Mouse (Mus musculus): Measurements from ENCODE around the gene Ak9.
"Not testable (repeated sequence)": the region's sequence is repeated elsewhere in the genome, so short reads cannot be mapped to it uniquely, and the experiment has no call there.

Ak9 gene

GRCm38 (mm10) chr10:41332533-41333043 is 28.8 kb downstream of the Ak9 start:
- DNase-seq: no peak

GRCm38 (mm10) chr10:41341346-41341745 is 37.6 kb downstream of the Ak9 start:
- DNase-seq: no peak

- no peak for DNase-seq
These were observed 61.3 kb downstream of the Ak9 start for GRCm38 (mm10) chr10:41365086-41365485.

- no peak for DNase-seq
These were observed 76.7 kb downstream of the Ak9 start for GRCm38 (mm10) chr10:41380466-41380865.

- peak; percentile 17 to 51 for DNase-seq
These were observed 81.9 kb downstream of the Ak9 start for GRCm38 (mm10) chr10:41385506-41386221.

DNA sequence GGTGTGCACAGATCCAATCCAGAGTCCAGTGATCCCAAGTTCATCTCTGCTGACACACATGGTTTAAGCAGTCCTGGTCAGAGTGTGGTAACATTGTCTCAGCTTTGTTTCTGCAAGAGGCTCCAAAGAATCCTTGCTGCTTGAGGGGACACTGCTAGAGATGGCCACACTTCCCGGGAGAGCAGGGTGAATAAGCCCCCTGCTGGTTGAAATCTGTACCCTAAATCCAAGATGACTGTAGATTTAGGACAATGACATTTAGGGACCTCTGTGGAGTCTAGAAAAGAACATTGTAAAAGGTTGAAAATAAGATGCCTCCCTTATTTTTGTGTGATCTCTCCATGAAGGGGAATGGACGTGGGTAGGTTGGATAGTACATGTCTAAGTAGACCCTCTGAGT is 89.8 kb downstream of the Ak9 start:
- DNase-seq: no peak

GRCm38 (mm10) chr10:41401097-41401496 is 97.3 kb downstream of the Ak9 start:
- no peak for DNase-seq

- no peak for DNase-seq
These were observed 99.6 kb downstream of the Ak9 start for GRCm38 (mm10) chr10:41403364-41403763.

DNA sequence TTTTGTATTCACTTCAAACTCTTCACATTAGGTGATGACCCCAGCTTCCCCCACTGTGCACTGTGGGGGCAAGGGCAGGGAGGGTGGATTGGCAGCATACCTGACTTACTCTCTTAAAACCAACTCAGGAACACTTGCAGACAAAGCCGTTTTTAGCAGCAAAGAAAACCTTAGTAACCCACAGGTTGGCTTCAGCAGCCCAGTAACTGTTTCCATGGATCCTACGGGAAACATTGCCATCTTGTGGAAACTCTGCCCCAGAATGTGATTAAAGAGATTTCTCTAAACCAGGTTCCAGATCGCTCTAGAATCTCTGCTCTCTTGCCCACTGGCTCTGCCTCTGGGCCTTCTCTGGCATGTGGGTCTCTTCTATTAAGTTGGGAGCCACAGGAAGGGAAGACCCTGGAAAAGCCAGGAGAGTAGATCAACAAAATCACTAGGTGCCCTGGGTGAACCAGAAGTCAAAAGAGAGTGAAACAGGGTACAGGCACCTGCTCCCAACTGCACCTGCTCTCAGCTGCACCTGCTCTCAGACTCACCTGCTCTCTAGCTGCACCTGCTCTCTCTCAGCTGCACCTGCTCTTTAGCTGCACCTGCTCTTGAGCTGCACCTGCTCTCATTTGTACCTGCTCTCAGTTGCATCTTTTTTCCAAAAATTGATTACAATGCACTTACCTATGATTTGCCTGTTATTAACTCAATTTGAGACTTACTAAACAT is 100.3 kb downstream of the Ak9 start:
- DNase-seq: no peak

GRCm38 (mm10) chr10:41410176-41410575 is 106.4 kb downstream of the Ak9 start:
- not testable (repeated sequence) for DNase-seq

DNA sequence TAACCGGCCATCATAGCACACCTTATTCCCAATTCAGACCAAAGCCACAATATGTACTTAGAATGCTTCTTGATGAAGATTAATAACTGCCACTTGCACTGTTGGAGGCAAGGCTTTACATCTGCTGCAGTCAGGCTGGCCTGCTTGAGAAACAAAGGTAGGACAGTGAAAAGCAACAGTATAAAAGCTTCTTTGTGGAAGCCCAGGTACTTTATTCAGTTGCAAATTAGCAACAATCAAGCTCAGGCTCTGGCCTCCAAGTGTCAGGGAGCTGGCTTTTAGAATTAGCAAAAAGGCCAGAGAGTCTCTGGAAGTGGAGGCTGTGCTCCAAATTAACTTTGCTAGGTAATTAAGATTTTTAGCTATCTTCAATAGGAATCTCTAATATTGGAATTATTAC is 107.0 kb downstream of the Ak9 start:
- not testable (repeated sequence) for DNase-seq

DNA sequence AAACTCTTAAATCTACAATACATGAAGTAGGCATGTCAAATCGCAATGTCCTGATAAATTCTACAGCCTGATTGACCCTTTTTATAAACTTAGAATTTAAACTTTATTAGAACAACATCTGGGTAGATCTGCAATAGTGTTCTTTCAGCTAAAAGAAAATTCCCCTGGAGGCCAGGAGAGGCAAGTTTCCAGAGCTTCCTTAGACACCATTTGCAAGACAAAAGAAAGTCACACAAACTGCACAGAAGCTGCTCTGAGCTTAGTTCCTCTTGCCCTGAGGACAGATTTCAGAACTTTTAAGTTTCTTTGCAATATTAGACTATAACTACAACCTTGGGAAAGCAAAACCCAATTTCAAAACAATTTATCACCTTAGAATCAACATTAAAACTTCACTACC is 109.7 kb downstream of the Ak9 start:
- not testable (repeated sequence) for DNase-seq

DNA sequence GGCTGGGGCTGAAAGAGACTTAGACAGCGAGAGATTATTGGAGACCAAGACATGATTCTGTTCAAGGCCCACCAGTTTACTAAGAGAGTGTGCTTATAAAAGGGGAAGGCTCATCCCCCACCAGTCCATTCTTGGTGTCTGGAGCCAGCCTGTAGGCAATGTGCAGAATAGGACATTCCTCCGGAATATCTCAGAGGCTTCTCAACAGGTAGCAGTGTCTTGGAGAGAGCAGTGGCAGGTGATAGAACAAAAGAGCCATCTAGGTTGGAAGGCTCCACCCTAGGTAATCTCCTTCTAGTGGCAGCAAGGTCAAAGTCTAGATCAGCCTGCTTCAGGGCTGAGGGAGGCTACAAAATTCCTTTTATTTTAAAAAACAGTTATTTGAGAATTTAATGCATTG is 111.6 kb downstream of the Ak9 start:
- not testable (repeated sequence) for DNase-seq

DNA sequence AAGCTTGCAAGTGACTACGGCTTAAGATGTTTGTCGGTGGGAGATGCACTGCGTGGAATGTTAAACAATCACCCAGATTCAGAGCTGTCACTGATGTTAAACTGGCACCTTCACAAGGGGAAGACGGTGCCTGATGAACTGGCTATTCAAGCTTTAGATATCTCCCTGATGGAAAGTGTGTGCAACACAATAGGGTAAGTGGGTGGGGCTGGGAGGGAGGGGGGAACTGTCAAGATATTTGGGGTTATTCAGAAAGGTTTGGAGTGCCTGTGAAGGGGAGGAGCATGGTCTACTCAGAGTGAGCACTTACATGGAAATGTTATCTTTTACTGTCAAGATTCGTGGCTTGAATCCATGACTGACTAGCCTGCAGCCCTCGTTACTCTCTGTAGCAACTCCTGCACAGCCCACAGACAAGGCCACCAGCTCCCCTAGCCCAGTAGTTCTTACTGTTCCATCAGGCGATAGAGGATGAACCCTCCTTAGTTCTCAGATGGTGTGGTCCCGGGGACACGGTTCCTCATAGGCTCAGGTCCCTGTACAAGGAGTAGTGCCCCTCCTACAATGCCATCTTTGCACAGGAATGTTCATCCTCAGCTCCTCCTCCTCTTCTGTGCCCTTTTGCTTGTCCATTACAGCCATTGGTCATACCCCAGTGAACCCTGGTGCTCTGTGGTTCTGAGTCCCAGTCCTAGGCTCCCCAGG is 116.9 kb downstream of the Ak9 start:
- no peak for DNase-seq

DNA sequence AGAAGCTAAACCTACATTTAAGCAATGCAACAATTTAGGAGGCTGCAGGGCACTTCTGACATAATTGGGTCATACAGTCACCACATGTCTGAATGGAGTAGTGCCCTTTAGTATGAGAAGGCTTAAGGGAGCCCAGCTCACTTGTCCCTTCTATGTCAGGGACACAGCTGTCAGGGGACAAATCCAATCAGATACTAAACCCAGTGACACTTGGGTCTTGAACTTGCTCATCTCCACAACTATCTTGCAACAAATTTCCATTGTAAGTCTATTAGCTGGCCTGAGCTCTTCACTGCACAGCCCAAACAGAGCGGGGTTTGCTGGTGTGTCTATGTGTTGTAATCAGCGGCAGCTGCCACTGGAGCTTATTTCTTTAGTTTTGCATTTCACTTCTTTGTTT is 119.9 kb downstream of the Ak9 start:
- DNase-seq: no peak

DNA sequence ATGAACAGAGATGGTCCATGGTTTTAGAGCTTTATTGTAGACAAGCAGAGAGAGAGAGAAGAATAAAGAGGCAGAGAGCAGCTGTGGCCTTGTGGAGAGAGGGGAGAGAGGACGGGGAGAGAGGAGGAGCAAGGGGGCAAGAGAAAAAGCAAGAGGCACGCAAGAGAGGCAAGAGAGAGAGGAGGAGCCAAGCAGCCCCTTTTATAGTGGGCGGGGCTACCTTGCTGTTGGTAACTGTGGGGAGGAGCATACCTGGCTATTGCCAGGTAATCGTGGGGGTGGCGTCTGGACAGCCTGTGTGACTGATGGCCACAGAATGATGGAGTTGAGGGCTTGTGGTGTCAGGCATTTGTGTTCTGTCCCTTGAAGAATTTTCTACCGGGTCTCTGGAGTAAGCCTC is 122.6 kb downstream of the Ak9 start:
- DNase-seq: no peak

- DNase-seq: peak; percentile 71 to 80
These were observed 130.8 kb downstream of the Ak9 start for GRCm38 (mm10) chr10:41434624-41435023.

- DNase-seq: no peak
These were observed 131.4 kb downstream of the Ak9 start for GRCm38 (mm10) chr10:41435141-41435540.

- no peak for DNase-seq
These were observed 144.4 kb downstream of the Ak9 start for GRCm38 (mm10) chr10:41448216-41448615.

DNA sequence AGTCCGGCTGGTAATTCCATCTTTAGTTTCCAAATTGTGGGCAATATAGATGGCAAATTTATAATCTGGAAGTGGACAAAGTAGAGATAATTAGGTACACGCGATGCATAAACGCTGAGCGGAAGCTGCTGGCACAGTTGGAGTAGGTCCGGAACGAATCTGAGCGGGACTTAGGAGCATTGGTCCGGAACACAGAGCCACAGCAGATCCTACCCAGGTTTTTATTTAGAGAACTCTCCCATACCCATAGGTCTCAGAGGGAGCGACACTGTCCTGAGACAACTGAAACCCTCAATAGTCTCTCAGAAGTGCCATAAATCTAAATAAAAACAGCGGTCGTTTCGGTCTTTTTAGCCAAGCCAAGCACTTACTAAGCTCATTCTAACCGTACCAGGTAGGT is 145.9 kb downstream of the Ak9 start:
- DNase-seq: peak; percentile 40 to 65

DNA sequence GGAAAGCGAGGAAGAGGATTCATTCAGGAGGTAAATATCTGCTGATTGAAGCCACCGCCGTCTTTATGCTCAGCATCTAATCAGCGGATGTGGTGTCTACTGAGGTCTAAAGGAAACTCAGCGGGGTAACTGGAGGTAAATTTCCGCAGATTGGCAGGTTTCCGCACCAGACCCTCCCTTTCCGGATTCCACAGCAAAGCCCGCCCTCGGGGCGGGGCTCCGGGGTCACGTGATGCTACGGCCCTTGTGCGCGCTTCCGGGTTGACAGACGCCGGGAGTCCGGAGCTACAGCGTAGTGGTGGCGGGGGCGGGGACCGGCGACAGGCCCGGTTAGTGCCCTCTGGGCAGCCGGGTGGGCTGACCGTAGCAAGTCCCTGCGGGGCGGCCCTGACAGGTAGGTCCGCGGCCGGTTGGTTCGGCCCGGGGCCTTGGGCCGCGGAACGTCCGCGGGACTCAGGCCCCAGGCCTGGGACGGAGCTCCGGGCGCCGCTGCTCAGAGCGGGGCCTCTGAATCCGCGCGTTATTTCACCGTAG is 146.4 kb downstream of the Ak9 start, which contains the start of gene Zbtb24:
Zbtb24 (plus strand) TSS at position 247 of the 534 bp plus-strand sequence.
- peak; percentile 96 to 98 for DNase-seq

DNA sequence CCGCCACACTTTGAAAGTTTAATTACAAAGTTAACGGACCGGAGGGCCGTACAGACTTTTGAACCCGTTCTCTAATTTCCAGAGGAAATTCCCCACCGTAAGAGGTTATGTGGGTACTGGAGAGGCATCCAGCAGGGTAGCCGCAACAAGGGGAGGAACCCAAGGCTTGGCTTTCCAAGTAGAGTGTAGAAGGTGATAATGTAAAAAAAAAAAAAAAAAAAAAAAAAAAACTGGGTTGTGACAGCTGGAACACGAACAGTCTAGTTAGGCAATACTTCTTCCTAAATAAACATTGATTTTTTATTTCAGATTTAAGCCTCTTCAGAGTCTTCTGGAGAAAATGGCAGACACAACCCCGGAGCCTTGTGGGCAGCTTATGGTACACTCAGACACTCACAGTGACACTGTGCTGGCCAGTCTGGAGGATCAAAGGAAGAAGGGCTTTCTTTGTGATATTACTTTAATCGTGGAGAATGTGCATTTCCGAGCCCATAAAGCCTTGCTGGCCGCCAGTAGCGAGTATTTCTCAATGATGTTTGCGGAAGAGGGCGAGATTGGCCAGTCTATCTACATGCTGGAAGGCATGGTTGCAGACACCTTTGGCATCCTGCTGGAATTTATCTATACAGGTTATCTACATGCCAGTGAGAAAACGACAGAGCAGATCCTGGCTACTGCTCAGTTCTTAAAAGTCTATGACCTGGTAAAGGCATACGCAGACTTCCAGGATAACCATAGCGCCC is 147.2 kb downstream of the Ak9 start:
- DNase-seq: no peak
